Mouse (Mus musculus) adrenal gland, adult 8-10 months (tissue): ENCODE data around the gene Unc5b. TPM values are rescaled to one million over a fixed set of nuclear protein-coding genes. Genes with fewer than 3 reads are reported as not detected.

Source experiments
- DNase-seq: peaks from one replicate; pipeline ENCODE4 v3.0.0; 2022
- total RNA-seq, 4 experiments: library from RNA; stranded (reverse); gene quantifications; 2 replicates each; pipeline ENCODE4 v1.2.4; 2022

The Unc5b gene
- total RNA-seq, 4 experiments from 2014 or later, result 3.9 to 7.9 (median 6.1) TPM

- DNase-seq, result no peak
These were observed 112.9 kb downstream of the Unc5b start for GRCm38 (mm10) chr10:60718491-60718890.

- no peak for DNase-seq
These were observed 114.9 kb downstream of the Unc5b start for GRCm38 (mm10) chr10:60716449-60716848.

Other genes with a start within 250 kb of the Unc5b start
- 1 to 10 TPM; 1.4 to 3.1 (median 2.1) TPM for gene Cdh23, start 135.1 kb downstream of the Unc5b start, total RNA-seq
- gene Slc29a3, start 78.8 kb downstream of the Unc5b start, total RNA-seq, result 10 to 100 TPM; 41.8 to 74.3 (median 57.3) TPM